Mouse (Mus musculus): Measurements from ENCODE around the gene Chmp2a. TPM values are rescaled to one million over a fixed set of nuclear protein-coding genes. Genes with fewer than 3 reads are reported as not detected.

The Chmp2a gene
- polyA plus RNA-seq, 1 experiment, result 264 TPM

DNA sequence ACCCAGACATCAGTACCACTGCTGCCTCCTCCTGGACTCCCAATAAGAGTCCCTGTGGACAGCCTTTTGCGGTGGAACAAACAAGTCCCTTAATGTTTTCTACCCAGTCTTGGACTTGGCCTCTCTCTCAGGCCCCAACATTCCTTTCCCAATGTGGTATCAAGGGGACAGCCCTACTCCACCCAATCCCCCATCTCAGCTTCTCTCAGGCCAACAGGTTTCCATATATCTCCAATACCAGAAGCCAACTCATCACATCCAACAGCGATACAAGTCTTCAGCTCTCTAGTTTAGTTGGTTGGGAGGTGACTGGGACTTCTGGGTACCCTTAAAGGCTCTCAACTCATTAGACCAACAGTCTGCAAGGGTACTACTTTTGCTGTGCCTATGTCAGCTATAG is 18.9 kb upstream of the Chmp2a start:
- TF ChIP-seq POLR2A (IDR thresholded peaks at IDR 0.05; ENCODE audit: borderline replicate concordance, insufficient read depth, low read length), result no peak
- no peak for TF ChIP-seq CTCF (IDR thresholded peaks at IDR 0.05; ENCODE audit: borderline replicate concordance, insufficient read depth, low read depth, low read length)
- Histone ChIP-seq H3K27ac (ENCODE audit: insufficient read depth, low read length) (no peak overlapping the region), H3K27me3 (ENCODE audit: control insufficient read depth, insufficient read depth, low read length) (no peaks in the 10 kb centered on the region), H3K4me1 (ENCODE audit: control insufficient read depth, insufficient read depth, low read length) (no peaks in the 10 kb centered on the region), H3K4me3 (replicated peaks; ENCODE audit: insufficient read depth, low read depth, low read length) (peak overlapping the region; percentile 94)
- 98% methylated on average over 2 of the region's 2 CpGs for WGBS
- DNase-seq, result peak; percentile 13 to 17

DNA sequence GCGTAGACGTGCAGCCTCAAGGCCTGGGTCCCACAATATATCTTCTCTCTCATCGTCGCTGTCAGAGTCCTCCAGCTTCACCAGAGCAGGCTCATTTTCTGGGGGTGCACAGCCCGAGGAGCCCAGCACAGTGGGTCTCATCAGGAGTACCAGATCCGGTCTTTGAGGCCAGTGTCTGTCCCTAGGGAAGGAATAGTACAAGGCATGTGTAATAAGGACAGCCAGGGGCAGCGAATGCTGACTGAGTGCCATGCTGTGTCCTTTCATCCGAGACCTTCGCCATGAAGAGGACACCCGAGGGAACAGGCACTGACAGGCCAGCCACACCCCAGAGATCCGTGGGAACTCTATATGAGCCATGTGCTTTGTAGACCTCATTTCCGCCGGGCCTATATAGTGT is 18.4 kb upstream of the Chmp2a start:
- WGBS, result 85% methylated on average over 13 of the region's 13 CpGs
- no peak for TF ChIP-seq CTCF (IDR thresholded peaks at IDR 0.05; ENCODE audit: borderline replicate concordance, insufficient read depth, low read depth, low read length)
- no peak for TF ChIP-seq POLR2A (IDR thresholded peaks at IDR 0.05; ENCODE audit: borderline replicate concordance, insufficient read depth, low read length)

DNA sequence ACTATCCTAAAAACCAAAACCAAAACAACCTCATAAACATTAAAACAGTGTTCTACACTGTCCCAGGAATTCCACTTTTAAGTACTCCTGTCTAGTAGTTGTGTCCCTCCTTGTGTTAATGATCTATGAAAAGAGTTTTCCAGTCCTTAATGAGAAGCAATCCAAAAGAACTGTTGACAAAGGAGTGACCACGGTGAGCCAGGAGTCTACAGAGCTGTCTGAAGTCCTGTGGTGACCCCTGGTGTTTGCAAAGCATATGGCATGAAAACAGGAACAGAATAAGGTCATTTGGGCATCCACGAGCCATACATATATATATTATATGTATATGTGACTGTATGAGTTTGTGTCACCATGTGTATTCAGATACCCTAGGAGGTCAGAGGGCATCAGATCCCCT is 11.5 kb upstream of the Chmp2a start:
- DNase-seq, result peak; percentile 52 to 68

More for the DNA sequence above, 18.4 kb upstream of the Chmp2a start:
- no peak overlapping the region for H3K27ac ChIP-seq (ENCODE audit: insufficient read depth, low read length)
- no peaks in the 10 kb centered on the region for H3K27me3 ChIP-seq (ENCODE audit: control insufficient read depth, insufficient read depth, low read length)
- peak; percentile 17 to 18 for DNase-seq
- H3K4me1 ChIP-seq (ENCODE audit: control insufficient read depth, insufficient read depth, low read length), result no peaks in the 10 kb centered on the region
- no peak overlapping the region for H3K4me3 ChIP-seq (replicated peaks; ENCODE audit: insufficient read depth, low read depth, low read length)

DNA sequence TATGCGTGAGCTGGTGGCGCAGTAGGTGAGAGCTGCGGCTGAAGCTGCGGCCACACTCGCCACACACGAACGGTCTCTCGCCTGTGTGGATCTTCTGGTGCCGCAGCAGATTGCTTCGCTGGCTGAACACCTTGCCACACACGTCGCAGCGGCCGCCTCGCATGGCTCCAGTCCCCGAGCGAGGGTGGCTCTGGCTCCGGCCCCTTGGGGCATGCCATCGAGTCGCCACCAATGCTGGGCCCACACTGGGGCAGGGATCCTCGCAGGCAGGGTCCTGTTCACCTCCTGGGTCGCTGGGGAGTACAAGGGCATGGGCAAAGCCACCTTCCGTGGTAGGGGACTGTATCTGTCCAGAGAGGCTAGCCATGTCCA is 9.6 kb upstream of the Chmp2a start:
- Histone ChIP-seq H3K27me3 (ENCODE audit: control insufficient read depth, insufficient read depth, low read length) (no peaks in the 10 kb centered on the region), H3K4me1 (ENCODE audit: control insufficient read depth, insufficient read depth, low read length) (peaks cover 18% of the 10 kb centered on the region; the same call in 1 of the 2 replicates), H3K27ac (ENCODE audit: insufficient read depth, low read length) (peak overlapping the region; percentile 86), H3K4me3 (replicated peaks; ENCODE audit: insufficient read depth, low read depth, low read length) (peak overlapping the region; percentile 52)
- DNase-seq, result no peak
- TF ChIP-seq POLR2A (IDR thresholded peaks at IDR 0.05; ENCODE audit: borderline replicate concordance, insufficient read depth, low read length) (no peak), CTCF (IDR thresholded peaks at IDR 0.05; ENCODE audit: borderline replicate concordance, insufficient read depth, low read depth, low read length) (no peak)
- under 1% methylated on average over 23 of the region's 23 CpGs for WGBS

More for the DNA sequence above, 11.5 kb upstream of the Chmp2a start:
- Histone ChIP-seq H3K27me3 (ENCODE audit: control insufficient read depth, insufficient read depth, low read length) (no peaks in the 10 kb centered on the region), H3K4me3 (replicated peaks; ENCODE audit: insufficient read depth, low read depth, low read length) (no peak overlapping the region), H3K4me1 (ENCODE audit: control insufficient read depth, insufficient read depth, low read length) (peaks cover 18% of the 10 kb centered on the region; the same call in 1 of the 2 replicates), H3K27ac (ENCODE audit: insufficient read depth, low read length) (no peak overlapping the region)
- peak; percentile 69 for TF ChIP-seq CTCF (IDR thresholded peaks at IDR 0.05; ENCODE audit: borderline replicate concordance, insufficient read depth, low read depth, low read length)
- TF ChIP-seq POLR2A (IDR thresholded peaks at IDR 0.05; ENCODE audit: borderline replicate concordance, insufficient read depth, low read length), result no peak
- WGBS, result 5% methylated on average over 2 of the region's 2 CpGs

DNA sequence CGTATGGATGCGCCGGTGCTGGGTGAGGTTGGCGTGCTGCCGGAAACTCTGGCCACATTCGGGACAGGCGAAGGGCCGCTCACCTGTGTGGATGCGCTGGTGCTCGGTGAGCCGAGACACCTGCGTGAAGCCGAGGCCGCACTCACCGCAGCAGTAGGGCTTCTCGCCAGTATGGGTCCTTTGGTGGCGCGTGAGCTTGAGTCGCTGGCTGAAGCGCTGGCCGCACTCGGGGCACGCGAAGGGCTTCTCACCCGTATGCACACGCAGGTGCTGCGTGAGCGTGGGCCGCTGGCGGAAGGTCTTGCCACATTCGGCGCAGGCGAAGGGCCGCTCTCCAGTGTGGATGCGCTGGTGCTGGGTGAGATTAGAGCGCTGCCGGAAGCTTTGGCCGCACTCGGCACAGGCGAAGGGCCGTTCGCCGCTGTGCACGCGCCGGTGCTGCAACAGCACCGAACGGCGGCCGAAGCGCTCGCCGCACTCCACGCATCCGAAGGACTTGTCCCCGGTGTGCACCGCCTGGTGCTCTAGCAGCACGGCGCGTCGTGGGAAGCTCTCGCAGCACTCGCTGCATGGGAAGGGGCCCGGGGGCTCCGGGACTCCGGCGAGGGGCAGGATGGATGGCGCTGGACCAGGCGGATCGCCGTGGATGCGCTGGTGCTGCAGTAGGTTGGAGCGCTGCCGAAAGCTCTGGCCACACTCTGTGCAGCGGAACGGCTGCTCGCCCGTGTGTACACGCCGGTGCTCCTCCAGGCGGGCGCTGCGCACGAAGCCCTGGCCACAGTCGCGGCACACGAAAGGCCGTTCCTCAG is 9.0 kb upstream of the Chmp2a start:
- no peak for TF ChIP-seq CTCF (IDR thresholded peaks at IDR 0.05; ENCODE audit: borderline replicate concordance, insufficient read depth, low read depth, low read length)
- peak; percentile 28 for TF ChIP-seq POLR2A (IDR thresholded peaks at IDR 0.05; ENCODE audit: borderline replicate concordance, insufficient read depth, low read length)
- H3K4me1 ChIP-seq (ENCODE audit: control insufficient read depth, insufficient read depth, low read length), result peaks cover 22% of the 10 kb centered on the region
- H3K4me3 ChIP-seq (replicated peaks; ENCODE audit: insufficient read depth, low read depth, low read length), result peak overlapping the region; percentile 52
- no peaks in the 10 kb centered on the region for H3K27me3 ChIP-seq (ENCODE audit: control insufficient read depth, insufficient read depth, low read length)
- H3K27ac ChIP-seq (ENCODE audit: insufficient read depth, low read length), result peak overlapping the region; percentile 86
- DNase-seq, result peak; percentile 84 to 88
- WGBS, result 1% methylated on average over 88 of the region's 88 CpGs

DNA sequence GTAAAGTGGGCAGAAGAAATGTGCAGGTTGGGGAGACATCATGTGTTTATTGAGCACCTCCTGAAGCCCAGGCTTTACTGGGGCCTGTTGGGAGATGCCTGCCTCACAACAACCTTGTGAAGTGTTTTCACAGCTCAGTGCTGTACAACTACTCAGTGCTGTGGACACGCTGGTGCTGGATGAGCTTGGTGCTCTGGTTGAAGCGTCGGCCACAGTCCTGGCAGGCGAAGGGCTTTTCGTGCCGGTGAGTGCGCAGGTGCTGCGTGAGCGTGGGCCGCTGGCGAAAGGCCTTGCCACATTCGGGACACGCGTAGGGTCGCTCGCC is 8.5 kb upstream of the Chmp2a start:
- peak overlapping the region; percentile 86 for H3K27ac ChIP-seq (ENCODE audit: insufficient read depth, low read length)
- no peaks in the 10 kb centered on the region for H3K27me3 ChIP-seq (ENCODE audit: control insufficient read depth, insufficient read depth, low read length)
- H3K4me1 ChIP-seq (ENCODE audit: control insufficient read depth, insufficient read depth, low read length), result peaks cover 22% of the 10 kb centered on the region
- no peak for DNase-seq
- 13% methylated on average over 16 of the region's 16 CpGs for WGBS
- TF ChIP-seq CTCF (IDR thresholded peaks at IDR 0.05; ENCODE audit: borderline replicate concordance, insufficient read depth, low read depth, low read length), result no peak
- 0 out of 2 replicates have a peak, but pooled peaks have one; percentile 39 for TF ChIP-seq POLR2A (IDR thresholded peaks at IDR 0.05; ENCODE audit: borderline replicate concordance, insufficient read depth, low read length)
- H3K4me3 ChIP-seq (replicated peaks; ENCODE audit: insufficient read depth, low read depth, low read length), result peak overlapping the region; percentile 52

DNA sequence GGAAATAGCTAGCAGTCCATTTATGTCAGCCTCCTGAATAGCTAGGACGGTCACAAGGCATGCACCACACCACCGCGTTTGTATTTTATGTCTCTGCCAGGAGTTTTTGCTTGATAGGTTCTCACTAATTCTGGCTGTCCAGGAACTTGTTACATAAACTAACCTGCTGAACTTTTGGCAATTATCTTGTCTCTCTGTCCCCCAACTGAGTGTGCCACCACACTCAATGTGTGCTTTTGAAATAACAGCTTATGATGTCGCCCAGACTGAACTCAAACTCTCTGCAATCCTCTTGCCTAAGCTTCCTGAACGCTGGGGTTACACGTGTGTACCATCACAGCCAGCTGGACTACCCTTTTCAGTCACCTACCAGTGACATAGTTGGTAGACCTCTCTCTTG is 7.9 kb upstream of the Chmp2a start:
- 77% methylated on average over 6 of the region's 6 CpGs for WGBS
- TF ChIP-seq POLR2A (IDR thresholded peaks at IDR 0.05; ENCODE audit: borderline replicate concordance, insufficient read depth, low read length), result no peak
- no peak for TF ChIP-seq CTCF (IDR thresholded peaks at IDR 0.05; ENCODE audit: borderline replicate concordance, insufficient read depth, low read depth, low read length)
- H3K27me3 ChIP-seq (ENCODE audit: control insufficient read depth, insufficient read depth, low read length), result no peaks in the 10 kb centered on the region
- no peak overlapping the region for H3K4me3 ChIP-seq (replicated peaks; ENCODE audit: insufficient read depth, low read depth, low read length)
- DNase-seq, result no peak
- peak overlapping the region; percentile 86 for H3K27ac ChIP-seq (ENCODE audit: insufficient read depth, low read length)
- H3K4me1 ChIP-seq (ENCODE audit: control insufficient read depth, insufficient read depth, low read length), result peaks cover 22% of the 10 kb centered on the region

DNA sequence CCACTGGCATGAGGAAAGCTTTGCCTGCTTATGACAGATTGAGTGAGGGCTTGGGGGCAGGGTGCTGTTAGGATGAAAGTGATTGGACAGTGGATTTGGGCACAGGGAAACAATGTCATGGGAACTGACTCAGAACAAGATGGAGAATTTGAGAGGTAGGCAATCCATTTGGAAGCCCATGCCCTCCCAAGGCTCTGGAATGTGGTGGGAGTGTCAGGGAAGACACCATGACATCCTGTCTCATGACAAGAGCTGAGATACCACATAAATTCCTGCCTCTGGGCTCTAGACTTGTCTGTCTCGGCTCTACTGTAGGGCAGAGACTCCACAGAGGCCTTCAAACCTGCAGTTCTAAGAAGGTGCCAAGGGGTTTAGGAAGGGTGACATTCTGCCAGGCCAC is 6.6 kb upstream of the Chmp2a start:
- peaks cover 20% of the 10 kb centered on the region for H3K4me1 ChIP-seq (ENCODE audit: control insufficient read depth, insufficient read depth, low read length)
- H3K27ac ChIP-seq (ENCODE audit: insufficient read depth, low read length), result no peak overlapping the region
- DNase-seq, result peak in 1 of 2 experiments; percentile 6
- TF ChIP-seq CTCF (IDR thresholded peaks at IDR 0.05; ENCODE audit: borderline replicate concordance, insufficient read depth, low read depth, low read length) (no peak), POLR2A (IDR thresholded peaks at IDR 0.05; ENCODE audit: borderline replicate concordance, insufficient read depth, low read length) (no peak)
- 78% methylated on average over 1 of the region's 1 CpGs for WGBS
- H3K27me3 ChIP-seq (ENCODE audit: control insufficient read depth, insufficient read depth, low read length), result no peaks in the 10 kb centered on the region
- H3K4me3 ChIP-seq (replicated peaks; ENCODE audit: insufficient read depth, low read depth, low read length), result no peak overlapping the region
